Mouse (Mus musculus) thymus, adult 2 months (tissue): ENCODE measurements around the gene Atp2b4.
A peak's percentile ranks its signal among the peaks of the same experiment; 100 is the strongest.

Source experiments
- CTCF ChIP-seq: fragments of 200-500 bp; IDR thresholded peaks from 2 replicates; pipeline ENCODE4 v1.5.1; 2012; ENCODE audit warnings: mild to moderate bottlenecking, control low read depth, low read length, moderate library complexity, borderline replicate concordance; ENCODE audit not compliant: control insufficient read depth, poor library complexity, insufficient read depth; ENCODE audit errors: extremely low read depth
- POLR2A ChIP-seq: fragments of 200-500 bp; IDR thresholded peaks from 2 replicates; pipeline ENCODE4 v1.6.1; 2012; ENCODE audit warnings: mild to moderate bottlenecking, low read length, control low read depth, moderate library complexity; ENCODE audit not compliant: control insufficient read depth, poor library complexity, insufficient read depth; ENCODE audit errors: extremely low read depth

DNA sequence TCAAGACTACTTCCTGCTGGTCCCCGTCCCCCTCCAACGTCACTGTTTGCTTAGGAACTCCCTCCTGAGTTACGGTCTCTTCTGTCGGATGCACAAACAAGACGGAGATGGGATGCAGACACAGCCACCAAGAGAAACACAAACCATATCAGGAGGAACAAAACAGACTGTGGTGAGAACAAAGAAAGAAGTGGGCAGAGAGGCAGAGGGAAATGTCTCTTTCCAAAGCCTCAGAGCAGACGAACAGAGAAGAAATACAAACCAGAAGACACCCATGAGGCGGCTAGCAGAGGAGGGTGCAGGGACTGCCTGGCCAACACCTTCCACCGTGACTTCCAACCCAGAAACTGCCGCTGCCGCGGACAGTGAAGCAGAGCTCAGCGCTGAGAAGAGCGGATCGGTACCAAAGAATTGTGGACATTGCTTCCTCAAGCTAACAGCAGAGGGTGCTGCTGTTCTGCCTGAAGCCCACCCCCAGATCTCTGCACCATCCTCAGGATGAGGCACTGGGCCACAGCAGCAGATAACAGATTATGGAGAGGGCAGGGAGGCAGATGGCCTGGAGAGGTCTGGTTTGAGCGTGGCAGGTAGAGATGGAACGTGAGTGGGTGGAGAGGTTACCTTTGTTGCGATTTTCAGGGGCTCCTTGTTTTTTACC lies 64.7 kb downstream of the Atp2b4 start:
- TF ChIP-seq CTCF = peak; percentile 83; the same call in 1 of the 2 replicates
- TF ChIP-seq POLR2A = no peak
